17 mouse cellular contexts compared by ENCODE assay signal in genomic region chr1:129057182-129057581, GRCm38 (mm10).
A peak's percentile ranks its signal among the peaks of the same experiment; 100 is the strongest.
DNase-seq lines count a peak whose midpoint lies in the region; ATAC-seq and TF ChIP-seq lines count a peak whose summit lies in the region.
"Had no signal": no experiment of that assay in that cellular context is flagged by ENCODE, and none has a peak within 500 bp of the region (broad histone marks: within the 10 kb centered on the region; RNA-seq: fewer than 3 reads in every experiment).

No protein-coding gene starts in this region.

- no peak overlapping the region for H3K9ac ChIP-seq in forebrain, postnatal 0 days
- no peak overlapping the region for H3K9ac ChIP-seq in forebrain, embryonic 16.5 days (replicated peaks; ENCODE audit: low read depth, low read length)
- H3K9ac ChIP-seq in midbrain, postnatal 0 days (replicated peaks; ENCODE audit: low read length, poor library complexity, severe bottlenecking), result no peak overlapping the region
- H3K9ac ChIP-seq in midbrain, embryonic 11.5 days (ENCODE audit: low read length), result no peak overlapping the region
- no peak overlapping the region for H3K9ac ChIP-seq in hindbrain, embryonic 11.5 days (ENCODE audit: low read depth, low read length)
- H3K9ac ChIP-seq: intestine, embryonic 15.5 days; limb, embryonic 15.5 days; stomach, embryonic 15.5 days had no signal

- H3K9me3 ChIP-seq in forebrain, postnatal 0 days (ENCODE audit: low read length), result no peaks in the 10 kb centered on the region
- H3K9me3 ChIP-seq in forebrain, embryonic 16.5 days (ENCODE audit: control insufficient read depth, low read length), result no peaks in the 10 kb centered on the region
- no peaks in the 10 kb centered on the region for H3K9me3 ChIP-seq in midbrain, postnatal 0 days (ENCODE audit: low read length)
- no peaks in the 10 kb centered on the region for H3K9me3 ChIP-seq in midbrain, embryonic 11.5 days (ENCODE audit: control insufficient read depth, low read length)
- H3K9me3 ChIP-seq in hindbrain, embryonic 11.5 days (ENCODE audit: control insufficient read depth, low read length), result no peaks in the 10 kb centered on the region
- H3K9me3 ChIP-seq: G1E; intestine, embryonic 15.5 days; limb, embryonic 15.5 days; megakaryocyte, embryonic 14.5 days; stomach, embryonic 15.5 days had no signal

- no peaks in the 10 kb centered on the region for H3K36me3 ChIP-seq in forebrain, postnatal 0 days (ENCODE audit: insufficient read depth)
- H3K36me3 ChIP-seq in forebrain, embryonic 16.5 days (ENCODE audit: control insufficient read depth, insufficient read depth), result no peaks in the 10 kb centered on the region
- no peaks in the 10 kb centered on the region for H3K36me3 ChIP-seq in midbrain, postnatal 0 days (ENCODE audit: insufficient read depth, low read length)
- no peaks in the 10 kb centered on the region for H3K36me3 ChIP-seq in midbrain, embryonic 11.5 days (ENCODE audit: control insufficient read depth, insufficient read depth, low read length)
- H3K36me3 ChIP-seq in hindbrain, embryonic 11.5 days (ENCODE audit: control insufficient read depth, insufficient read depth, low read length), result no peaks in the 10 kb centered on the region
- H3K36me3 ChIP-seq: G1E; intestine, embryonic 15.5 days; limb, embryonic 15.5 days; stomach, embryonic 15.5 days had no signal

- no peaks in the 10 kb centered on the region for H3K27me3 ChIP-seq in forebrain, postnatal 0 days (ENCODE audit: insufficient read depth, low read length)
- no peaks in the 10 kb centered on the region for H3K27me3 ChIP-seq in forebrain, embryonic 16.5 days (replicated peaks; ENCODE audit: control insufficient read depth, insufficient read depth, low read length)
- no peaks in the 10 kb centered on the region for H3K27me3 ChIP-seq in midbrain, postnatal 0 days (ENCODE audit: insufficient read depth, low read length)
- no peaks in the 10 kb centered on the region for H3K27me3 ChIP-seq in midbrain, embryonic 11.5 days (ENCODE audit: control insufficient read depth, insufficient read depth, low read length)
- H3K27me3 ChIP-seq in hindbrain, embryonic 11.5 days (ENCODE audit: control insufficient read depth, insufficient read depth, low read length), result no peaks in the 10 kb centered on the region
- H3K27me3 ChIP-seq: intestine, embryonic 15.5 days; limb, embryonic 15.5 days; megakaryocyte, embryonic 14.5 days; stomach, embryonic 15.5 days had no signal

- no peak overlapping the region for H3K4me3 ChIP-seq in forebrain, postnatal 0 days (ENCODE audit: low read depth, low read length)
- no peak overlapping the region for H3K4me3 ChIP-seq in forebrain, embryonic 16.5 days (replicated peaks; ENCODE audit: low read length)
- H3K4me3 ChIP-seq in midbrain, postnatal 0 days (ENCODE audit: low read depth, low read length), result no peak overlapping the region
- H3K4me3 ChIP-seq in midbrain, embryonic 11.5 days (ENCODE audit: low read depth, low read length), result no peak overlapping the region
- no peak overlapping the region for H3K4me3 ChIP-seq in hindbrain, embryonic 11.5 days (ENCODE audit: low read depth, low read length)
- H3K4me3 ChIP-seq: intestine, embryonic 15.5 days; limb, embryonic 15.5 days; megakaryocyte, embryonic 14.5 days; stomach, embryonic 15.5 days had no signal

- 56% methylated on average over 6 of the region's 6 CpGs for WGBS in forebrain, postnatal 0 days
- WGBS in forebrain, embryonic 16.5 days, result 73% methylated on average over 6 of the region's 6 CpGs
- WGBS in midbrain, postnatal 0 days, result 80% methylated on average over 6 of the region's 6 CpGs
- WGBS in midbrain, embryonic 11.5 days, result 80% methylated on average over 6 of the region's 6 CpGs
- 81% methylated on average over 6 of the region's 6 CpGs for WGBS in hindbrain, embryonic 11.5 days

- intact Hi-C loops in heart, postnatal 14 days (cut with DNase I), result no loop called here

- H3K4me1 ChIP-seq in forebrain, postnatal 0 days (ENCODE audit: insufficient read depth), result no peaks in the 10 kb centered on the region
- no peaks in the 10 kb centered on the region for H3K4me1 ChIP-seq in forebrain, embryonic 16.5 days (replicated peaks; ENCODE audit: control insufficient read depth, insufficient read depth, low read length)
- no peaks in the 10 kb centered on the region for H3K4me1 ChIP-seq in midbrain, postnatal 0 days (ENCODE audit: insufficient read depth, low read length)
- H3K4me1 ChIP-seq in midbrain, embryonic 11.5 days (ENCODE audit: control insufficient read depth, insufficient read depth, low read length), result no peaks in the 10 kb centered on the region
- no peaks in the 10 kb centered on the region for H3K4me1 ChIP-seq in hindbrain, embryonic 11.5 days (replicated peaks; ENCODE audit: control insufficient read depth, insufficient read depth, low read length)
- H3K4me1 ChIP-seq: intestine, embryonic 15.5 days; limb, embryonic 15.5 days; megakaryocyte, embryonic 14.5 days; stomach, embryonic 15.5 days had no signal

- no peak for DNase-seq in forebrain, postnatal 0 days
- DNase-seq in midbrain, postnatal 0 days (ENCODE audit: low spot score), result peak; percentile 9
- DNase-seq in midbrain, embryonic 11.5 days (ENCODE audit: low spot score, missing footprints), result no peak
- peak; percentile 56 to 82 for DNase-seq in heart, postnatal 14 days
- peak; percentile 2 for DNase-seq in skeletal muscle tissue, adult 2 months (ENCODE audit: low read depth, low spot score)
- DNase-seq in frontal cortex, postnatal 25 days (ENCODE audit: low spot score in 2 of 2), result no peak
- no peak for DNase-seq in hindbrain, embryonic 11.5 days (ENCODE audit: low spot score)
- DNase-seq: cerebellum, adult 2 months; kidney, postnatal 4 days; right cerebral cortex, postnatal 4 days; thymus, postnatal 36 days had no signal

- H3K27ac ChIP-seq in forebrain, postnatal 0 days (ENCODE audit: low read depth, low read length), result no peak overlapping the region
- H3K27ac ChIP-seq in forebrain, embryonic 16.5 days (ENCODE audit: low read length), result no peak overlapping the region
- H3K27ac ChIP-seq in midbrain, postnatal 0 days (ENCODE audit: low read depth, low read length), result no peak overlapping the region
- no peak overlapping the region for H3K27ac ChIP-seq in midbrain, embryonic 11.5 days (ENCODE audit: low read depth, low read length)
- H3K27ac ChIP-seq in hindbrain, embryonic 11.5 days (ENCODE audit: low read depth, low read length), result no peak overlapping the region
- H3K27ac ChIP-seq: intestine, embryonic 15.5 days; limb, embryonic 15.5 days; stomach, embryonic 15.5 days had no signal

- ATAC-seq in forebrain, postnatal 0 days, result peak; percentile 56; the same call in 1 of the 2 replicates
- ATAC-seq in forebrain, embryonic 16.5 days, result no peak
- no peak for ATAC-seq in midbrain, postnatal 0 days (ENCODE audit: low FRiP score)
- ATAC-seq in midbrain, embryonic 11.5 days (ENCODE audit: low FRiP score), result no peak
- no peak for ATAC-seq in hindbrain, embryonic 11.5 days (ENCODE audit: low FRiP score)
- ATAC-seq: intestine, embryonic 15.5 days had no signal

- TF ChIP-seq CTCF in forebrain, postnatal 0 days (IDR thresholded peaks at IDR 0.05; ENCODE audit: low read depth), result no peak
- TF ChIP-seq CTCF in midbrain, postnatal 0 days (IDR thresholded peaks at IDR 0.05), result no peak

- no peak overlapping the region for H3K4me2 ChIP-seq in forebrain, postnatal 0 days (ENCODE audit: low read depth)
- no peak overlapping the region for H3K4me2 ChIP-seq in forebrain, embryonic 16.5 days (ENCODE audit: low read length)
- H3K4me2 ChIP-seq in midbrain, postnatal 0 days (ENCODE audit: low read depth, low read length, poor library complexity, severe bottlenecking), result no peak overlapping the region
- H3K4me2 ChIP-seq in midbrain, embryonic 11.5 days, result no peak overlapping the region
- H3K4me2 ChIP-seq in hindbrain, embryonic 11.5 days (replicated peaks; ENCODE audit: low read depth, low read length), result no peak overlapping the region
- H3K4me2 ChIP-seq: intestine, embryonic 15.5 days; limb, embryonic 15.5 days; stomach, embryonic 15.5 days had no signal

Comparison
In these comparisons a context has a peak if more than half of its experiments do, and no peak if none do; other contexts are left out.
1. DNase-seq: peak in midbrain, postnatal 0 days (single experiment), heart, postnatal 14 days (2 of 2) and skeletal muscle tissue, adult 2 months (single experiment); none in forebrain, postnatal 0 days (single experiment), midbrain, embryonic 11.5 days (single experiment), frontal cortex, postnatal 25 days (0 of 2) and hindbrain, embryonic 11.5 days (single experiment).